ENCODE assay signal across 24 mouse cellular contexts in genomic region chr11:97999748-98000147, GRCm38 (mm10). TPM values are rescaled to one million over a fixed set of nuclear protein-coding genes. Genes with fewer than 3 reads are reported as not detected.
DNase-seq lines count a peak whose midpoint lies in the region; ATAC-seq and TF ChIP-seq lines count a peak whose summit lies in the region.
"Had no signal": no experiment of that assay in that cellular context is flagged by ENCODE, and none has a peak within 500 bp of the region (broad histone marks: within the 10 kb centered on the region; RNA-seq: fewer than 3 reads in every experiment).

No protein-coding gene starts in this region.

- no peak overlapping the region for H3K4me3 ChIP-seq in gastrocnemius, adult 2 months
- H3K4me3 ChIP-seq in neural tube, embryonic 13.5 days, result no peak overlapping the region
- H3K4me3 ChIP-seq in neural tube, embryonic 15.5 days (replicated peaks), result no peak overlapping the region
- peak overlapping the region in 2 of 3 experiments; percentile 2 to 23 for H3K4me3 ChIP-seq in CH12.LX (replicated peaks in 1 of 3; ENCODE audit: low read depth in 2 of 3, low read length in 2 of 3, poor library complexity in 1 of 3)
- H3K4me3 ChIP-seq in liver, postnatal 0 days (ENCODE audit: low read depth, low read length), result no peak overlapping the region
- H3K4me3 ChIP-seq: embryonic facial prominence, embryonic 12.5 days; erythroblast, embryonic 14.5 days; forebrain, embryonic 13.5 days; intestine, embryonic 15.5 days; megakaryocyte, embryonic 14.5 days; midbrain, embryonic 15.5 days had no signal

- peak overlapping the region; percentile 22; the same call in 1 of the 2 replicates for H3K9ac ChIP-seq in neural tube, embryonic 13.5 days
- no peak overlapping the region for H3K9ac ChIP-seq in neural tube, embryonic 15.5 days (replicated peaks)
- peak overlapping the region; percentile 23 for H3K9ac ChIP-seq in CH12.LX (ENCODE audit: insufficient read depth, low read depth)
- peak overlapping the region; percentile 9; the same call in 1 of the 2 replicates for H3K9ac ChIP-seq in liver, postnatal 0 days (replicated peaks)
- H3K9ac ChIP-seq: embryonic facial prominence, embryonic 12.5 days; forebrain, embryonic 13.5 days; hindbrain, embryonic 14.5 days; intestine, embryonic 15.5 days; midbrain, embryonic 15.5 days had no signal

- no peak overlapping the region for H3K27ac ChIP-seq in gastrocnemius, adult 2 months
- H3K27ac ChIP-seq in neural tube, embryonic 13.5 days (replicated peaks), result no peak overlapping the region
- no peak overlapping the region for H3K27ac ChIP-seq in neural tube, embryonic 15.5 days (replicated peaks)
- peak overlapping the region; percentile 88 for H3K27ac ChIP-seq in CH12.LX (ENCODE audit: insufficient read depth, low read depth)
- H3K27ac ChIP-seq in liver, postnatal 0 days (ENCODE audit: low read depth), result peak overlapping the region; percentile 87
- H3K27ac ChIP-seq: embryonic facial prominence, embryonic 12.5 days; forebrain, embryonic 13.5 days; hindbrain, embryonic 14.5 days; intestine, embryonic 15.5 days; midbrain, embryonic 15.5 days; stomach, postnatal 0 days had no signal

- TF ChIP-seq EP300 in CH12.LX (IDR thresholded peaks at IDR 0.05; ENCODE audit: low read length), result no peak; the same call in 1 of the 2 replicates
- no peak for TF ChIP-seq EP300 in liver, postnatal 0 days (IDR thresholded peaks at IDR 0.05; ENCODE audit: low read depth)

- peaks cover 50% of the 10 kb centered on the region for H3K4me1 ChIP-seq in neural tube, embryonic 13.5 days (replicated peaks)
- peaks cover 42% of the 10 kb centered on the region for H3K4me1 ChIP-seq in neural tube, embryonic 15.5 days
- peaks cover 42 to 84% of the 10 kb centered on the region in 2 experiments for H3K4me1 ChIP-seq in CH12.LX (ENCODE audit: control insufficient read depth in 1 of 2, insufficient read depth in 2 of 2)
- peaks cover 38% of the 10 kb centered on the region for H3K4me1 ChIP-seq in liver, postnatal 0 days (ENCODE audit: insufficient read depth)

- in situ Hi-C loops in CH12.LX (cut with MboI; ENCODE audit: low pct_ligation_motif_present, low pct_unique_long_range_greater_than_20kb, low sequenced_read_pairs), result no loop called here

- TF ChIP-seq RAD21 in CH12.LX (IDR thresholded peaks at IDR 0.05; ENCODE audit: low read depth, low read length), result peak; percentile 26

- no peak for TF ChIP-seq POLR2A in CH12.LX (IDR thresholded peaks at IDR 0.05; ENCODE audit: low read depth, low read length)

- H3K27me3 ChIP-seq in neural tube, embryonic 13.5 days, result peaks cover 22% of the 10 kb centered on the region; the same call in 1 of the 2 replicates
- no peaks in the 10 kb centered on the region for H3K27me3 ChIP-seq in neural tube, embryonic 15.5 days (replicated peaks)
- H3K27me3 ChIP-seq in CH12.LX (replicated peaks), result no peaks in the 10 kb centered on the region
- peaks cover 12% of the 10 kb centered on the region; the same call in 1 of the 2 replicates for H3K27me3 ChIP-seq in liver, postnatal 0 days (ENCODE audit: insufficient read depth, low read length)

- no peaks in the 10 kb centered on the region for H3K79me2 ChIP-seq in CH12.LX (replicated peaks; ENCODE audit: control insufficient read depth, extremely low read depth, insufficient read depth, poor library complexity, severe bottlenecking)

- no peak for TF ChIP-seq CTCF in gastrocnemius, adult 2 months (IDR thresholded peaks at IDR 0.05)
- TF ChIP-seq CTCF in CH12.LX (conservative IDR thresholded peaks at IDR 0.05 in 1 of 2, IDR thresholded peaks at IDR 0.05 in 1 of 2; ENCODE audit: low read depth in 2 of 2, low read length in 2 of 2), result peak in 1 of 2 experiments; percentile 46; a peak in 1 of 4 replicates
- no peak for TF ChIP-seq CTCF in liver, postnatal 0 days (IDR thresholded peaks at IDR 0.05; ENCODE audit: low read depth)

- H3K9me3 ChIP-seq in neural tube, embryonic 13.5 days, result no peaks in the 10 kb centered on the region
- H3K9me3 ChIP-seq in neural tube, embryonic 15.5 days (replicated peaks), result no peaks in the 10 kb centered on the region
- peaks cover under 1% of the 10 kb centered on the region for H3K9me3 ChIP-seq in CH12.LX (replicated peaks; ENCODE audit: low read length)
- H3K9me3 ChIP-seq in liver, postnatal 0 days (ENCODE audit: low read length), result no peaks in the 10 kb centered on the region
- H3K9me3 ChIP-seq: embryonic facial prominence, embryonic 12.5 days; forebrain, embryonic 13.5 days; intestine, embryonic 15.5 days; megakaryocyte, embryonic 14.5 days; midbrain, embryonic 15.5 days had no signal

- H3K36me3 ChIP-seq in neural tube, embryonic 13.5 days, result peaks cover 22% of the 10 kb centered on the region
- peaks cover 16% of the 10 kb centered on the region for H3K36me3 ChIP-seq in neural tube, embryonic 15.5 days
- peaks cover 0 to under 1% of the 10 kb centered on the region in 2 experiments for H3K36me3 ChIP-seq in CH12.LX (replicated peaks in 1 of 2; ENCODE audit: control insufficient read depth in 1 of 2, insufficient read depth in 1 of 2, low read length in 1 of 2)
- H3K36me3 ChIP-seq in liver, postnatal 0 days (replicated peaks; ENCODE audit: insufficient read depth, low read length), result no peaks in the 10 kb centered on the region
- H3K36me3 ChIP-seq: intestine, embryonic 15.5 days had no signal

- dilution Hi-C loops in CH12.LX (cut with MboI; ENCODE audit: extremely low pct_ligation_motif_present, extremely low pct_unique_long_range_greater_than_20kb, low sequenced_read_pairs), result no loop called here

- H3K4me2 ChIP-seq in neural tube, embryonic 13.5 days, result no peak overlapping the region
- H3K4me2 ChIP-seq in neural tube, embryonic 15.5 days, result no peak overlapping the region
- peak overlapping the region; percentile 69 for H3K4me2 ChIP-seq in CH12.LX (ENCODE audit: insufficient read depth, low read depth, poor library complexity, severe bottlenecking)
- H3K4me2 ChIP-seq in liver, postnatal 0 days (ENCODE audit: low read depth, low read length), result no peak overlapping the region
- H3K4me2 ChIP-seq: embryonic facial prominence, embryonic 12.5 days; forebrain, embryonic 13.5 days; hindbrain, embryonic 14.5 days; intestine, embryonic 15.5 days; midbrain, embryonic 15.5 days had no signal

- WGBS in neural tube, embryonic 13.5 days, result 60% methylated on average over 5 of the region's 5 CpGs
- WGBS in neural tube, embryonic 15.5 days, result 61% methylated on average over 5 of the region's 5 CpGs
- 35% methylated on average over 5 of the region's 5 CpGs for WGBS in liver, postnatal 0 days (ENCODE audit: insufficient replicate concordance)

- peak; percentile 15 for DNase-seq in gastrocnemius, adult 2 months
- no peak for DNase-seq in gastrocnemius, postnatal 4 days (ENCODE audit: low spot score in 2 of 2)
- DNase-seq in CH12.LX (ENCODE audit: extremely low read depth), result peak; percentile 49
- no peak for DNase-seq in liver, postnatal 0 days
- no peak for DNase-seq in cerebellum, postnatal 4 days (ENCODE audit: low spot score in 2 of 2)
- DNase-seq in lung, postnatal 36 days, result no peak
- DNase-seq: cerebellum, adult 8-10 months; gastrocnemius, postnatal 14 days; heart, postnatal 14 days; kidney, postnatal 36 days; left cerebral cortex, postnatal 4 days; lung, postnatal 10 days; right cerebral cortex, postnatal 14 days had no signal

- intact Hi-C loops in gastrocnemius, adult 2 months (cut with DNase I), result no loop called here

- ATAC-seq in neural tube, embryonic 13.5 days (ENCODE audit: low read depth), result no peak
- ATAC-seq in neural tube, embryonic 15.5 days (ENCODE audit: low FRiP score), result no peak
- ATAC-seq in liver, postnatal 0 days, result no peak
- ATAC-seq: forebrain, embryonic 13.5 days; intestine, embryonic 15.5 days; midbrain, embryonic 15.5 days had no signal

RNA-seq across cellular contexts. Expression of gene Arl5c, which starts 3.8 kb away (rescaled TPM):
- total RNA-seq in gastrocnemius, adult 2 months (2021), result under 1 TPM; 0.31 to 0.47 TPM
- total RNA-seq in gastrocnemius, postnatal 4 days (2021), result 1 to 10 TPM; 1.5 to 1.9 TPM
- polyA plus RNA-seq in neural tube, embryonic 13.5 days (2015; fragmentation: Nextera tagmentation; extraction: Ambion mirVana), result 5.9 and 8.4 TPM in 2 replicates
- 11.8 and 14.0 TPM in 2 replicates for polyA plus RNA-seq in neural tube, embryonic 15.5 days (2015; fragmentation: Nextera tagmentation; extraction: Ambion mirVana)
- total RNA-seq in CH12.LX (2012; rRNA removed) (28.2 and 28.5 TPM in 2 replicates), CH12.LX (2014; rRNA removed) (32.2 and 33.1 TPM in 2 replicates)
- polyA plus RNA-seq in CH12.LX (2012; ENCODE audit: insufficient read length, low read depth), result 36.1 and 45.5 TPM in 2 replicates
- 9.9 and 10.0 TPM in 2 replicates for polyA plus RNA-seq in liver, postnatal 0 days (2015; fragmentation: Nextera tagmentation; extraction: Ambion mirVana)
- polyA plus RNA-seq: erythroblast, embryonic 14.5 days had no signal

RNA-seq across cellular contexts. Expression of gene Plxdc1, which starts 13.5 kb away (rescaled TPM):
- 1 to 10 TPM; 3.0 to 3.1 TPM for total RNA-seq in gastrocnemius, adult 2 months (2021)
- total RNA-seq in gastrocnemius, postnatal 4 days (2021), result 1 to 10 TPM; 7.1 to 7.6 TPM
- polyA plus RNA-seq in neural tube, embryonic 13.5 days (2015; fragmentation: Nextera tagmentation; extraction: Ambion mirVana), result 0.71 and 0.74 TPM in 2 replicates
- polyA plus RNA-seq in neural tube, embryonic 15.5 days (2015; fragmentation: Nextera tagmentation; extraction: Ambion mirVana), result 1.1 and 1.8 TPM in 2 replicates
- total RNA-seq in CH12.LX (2012; rRNA removed) (0.04 and 0.08 TPM in 2 replicates), CH12.LX (2014; rRNA removed) (not detected in 2 replicates)
- polyA plus RNA-seq in CH12.LX (2012; ENCODE audit: insufficient read length, low read depth), result 0.16 TPM in 1 of 2 replicates, not detected in the other
- polyA plus RNA-seq in liver, postnatal 0 days (2015; fragmentation: Nextera tagmentation; extraction: Ambion mirVana), result 0.75 TPM in 2 replicates

RNA-seq across cellular contexts. Expression of gene Cacnb1, which starts 23.1 kb away (rescaled TPM):
- 100 to 1,000 TPM; 199 to 214 TPM for total RNA-seq in gastrocnemius, adult 2 months (2021)
- 100 to 1,000 TPM; 240 to 241 TPM for total RNA-seq in gastrocnemius, postnatal 4 days (2021)
- polyA plus RNA-seq in neural tube, embryonic 13.5 days (2015; fragmentation: Nextera tagmentation; extraction: Ambion mirVana), result 50.0 and 52.1 TPM in 2 replicates
- polyA plus RNA-seq in neural tube, embryonic 15.5 days (2015; fragmentation: Nextera tagmentation; extraction: Ambion mirVana), result 50.9 and 63.0 TPM in 2 replicates
- total RNA-seq in CH12.LX (2012; rRNA removed) (0.46 and 0.55 TPM in 2 replicates), CH12.LX (2014; rRNA removed) (0.12 TPM in 1 of 2 replicates, not detected in the other)
- 0.36 and 0.59 TPM in 2 replicates for polyA plus RNA-seq in CH12.LX (2012; ENCODE audit: insufficient read length, low read depth)
- 0.23 and 0.77 TPM in 2 replicates for polyA plus RNA-seq in liver, postnatal 0 days (2015; fragmentation: Nextera tagmentation; extraction: Ambion mirVana)

RNA-seq across cellular contexts. Expression of gene Rpl19, which starts 26.8 kb away (rescaled TPM):
- total RNA-seq in gastrocnemius, adult 2 months (2021), result 100 to 1,000 TPM; 404 to 490 TPM
- 1,000 to 10,000 TPM; 1,153 to 1,224 TPM for total RNA-seq in gastrocnemius, postnatal 4 days (2021)
- polyA plus RNA-seq in neural tube, embryonic 13.5 days (2015; fragmentation: Nextera tagmentation; extraction: Ambion mirVana), result 660 and 722 TPM in 2 replicates
- 655 and 750 TPM in 2 replicates for polyA plus RNA-seq in neural tube, embryonic 15.5 days (2015; fragmentation: Nextera tagmentation; extraction: Ambion mirVana)
- total RNA-seq in CH12.LX (2012; rRNA removed) (5,182 and 5,259 TPM in 2 replicates), CH12.LX (2014; rRNA removed) (3,446 and 3,465 TPM in 2 replicates)
- polyA plus RNA-seq in CH12.LX (2012; ENCODE audit: insufficient read length, low read depth), result 2,949 and 3,228 TPM in 2 replicates
- 568 TPM in 2 replicates for polyA plus RNA-seq in liver, postnatal 0 days (2015; fragmentation: Nextera tagmentation; extraction: Ambion mirVana)

RNA-seq across cellular contexts. Expression of gene Stac2, which starts 53.5 kb away (rescaled TPM):
- total RNA-seq in gastrocnemius, adult 2 months (2021), result under 1 TPM in 1 of 2 experiments, not detected in 1; 0.11 TPM
- under 1 TPM; 0.54 to 0.60 TPM for total RNA-seq in gastrocnemius, postnatal 4 days (2021)
- 12.5 and 13.9 TPM in 2 replicates for polyA plus RNA-seq in neural tube, embryonic 13.5 days (2015; fragmentation: Nextera tagmentation; extraction: Ambion mirVana)
- polyA plus RNA-seq in neural tube, embryonic 15.5 days (2015; fragmentation: Nextera tagmentation; extraction: Ambion mirVana), result 15.8 and 18.2 TPM in 2 replicates
- not detected in 2 replicates for total RNA-seq in CH12.LX (2012; rRNA removed)
- not detected in 2 replicates for total RNA-seq in CH12.LX (2014; rRNA removed)
- polyA plus RNA-seq in CH12.LX (2012; ENCODE audit: insufficient read length, low read depth), result 0.07 and 0.11 TPM in 2 replicates
- polyA plus RNA-seq in liver, postnatal 0 days (2015; fragmentation: Nextera tagmentation; extraction: Ambion mirVana), result 0.07 and 0.13 TPM in 2 replicates
- total RNA-seq: liver, adult 2 months had no signal
- polyA plus RNA-seq: erythroblast, embryonic 14.5 days; liver, adult 2 months had no signal

Comparison
In these comparisons a context has a peak if more than half of its experiments do, and no peak if none do; other contexts are left out.
1. DNase-seq: peak in gastrocnemius, adult 2 months (single experiment) and CH12.LX (single experiment); none in gastrocnemius, postnatal 4 days (0 of 2), liver, postnatal 0 days (single experiment), cerebellum, postnatal 4 days (0 of 2) and lung, postnatal 36 days (single experiment).
2. H3K27ac ChIP-seq: peak in CH12.LX (single experiment) and liver, postnatal 0 days (single experiment); none in gastrocnemius, adult 2 months (single experiment), neural tube, embryonic 13.5 days (single experiment) and neural tube, embryonic 15.5 days (single experiment).
3. H3K4me3 ChIP-seq: peak in CH12.LX (2 of 3); none in gastrocnemius, adult 2 months (single experiment), neural tube, embryonic 13.5 days (single experiment), neural tube, embryonic 15.5 days (single experiment) and liver, postnatal 0 days (single experiment).
4. RNA of gene Cacnb1, which starts 23.1 kb away (polyA plus RNA-seq): 50.9 to 63.0 TPM in neural tube, embryonic 15.5 days and 50.0 to 52.1 TPM in neural tube, embryonic 13.5 days; 0.36 to 0.59 TPM in CH12.LX and 0.23 to 0.77 TPM in liver, postnatal 0 days; every median in the first group is over 10 times any median in the second.